Mouse (Mus musculus) limb, embryonic 13.5 days (tissue): ENCODE results near the gene Nelfe. TPM values are rescaled to one million over a fixed set of nuclear protein-coding genes. Genes with fewer than 3 reads are reported as not detected.
A peak's percentile ranks its signal among the peaks of the same experiment; 100 is the strongest.

Experiments
- ATAC-seq: fragments of 200-750 bp; cut with Nextera tagmentation; 2 replicates; pipeline ENCODE4 v1.8.0; 2017; ENCODE audit warnings: low read depth, moderate number of reproducible peaks, moderate TSS enrichment; ENCODE audit not compliant: low FRiP score
- H3K27ac ChIP-seq: fragments of 300-500 bp; sonication (generic); 2 replicates; pipeline ENCODE4 v1.5.1; 2015; ENCODE audit warnings: inconsistent platforms, mild to moderate bottlenecking, moderate library complexity
- H3K27me3 ChIP-seq: fragments of 300-500 bp; sonication (generic); 2 replicates; pipeline ENCODE4 v1.6.1; 2015; ENCODE audit warnings: mild to moderate bottlenecking, inconsistent platforms
- H3K36me3 ChIP-seq: fragments of 300-500 bp; sonication (generic); 2 replicates; pipeline ENCODE4 v1.6.1; 2015; ENCODE audit warnings: inconsistent platforms, mild to moderate bottlenecking, moderate library complexity
- H3K4me1 ChIP-seq: fragments of 300-500 bp; sonication (generic); 2 replicates; pipeline ENCODE4 v1.6.1; 2015; ENCODE audit warnings: inconsistent platforms
- H3K4me2 ChIP-seq: fragments of 300-500 bp; sonication (generic); replicated peaks from 2 replicates; pipeline ENCODE4 v1.6.1; 2015; ENCODE audit warnings: inconsistent platforms, mild to moderate bottlenecking, moderate library complexity
- H3K4me3 ChIP-seq: fragments of 300-500 bp; sonication (generic); 2 replicates; pipeline ENCODE4 v1.5.1; 2015; ENCODE audit warnings: moderate library complexity, mild to moderate bottlenecking, inconsistent platforms
- H3K9ac ChIP-seq: fragments of 300-500 bp; sonication (generic); 2 replicates; pipeline ENCODE4 v1.6.1; 2015; ENCODE audit warnings: mild to moderate bottlenecking, inconsistent platforms
- H3K9me3 ChIP-seq: fragments of 300-500 bp; sonication (generic); 2 replicates; pipeline ENCODE4 v1.6.1; 2016; ENCODE audit warnings: inconsistent platforms
- WGBS: fragments of 180-500 bp; shearing (Covaris S2); methylation state at CpG from one replicate; pipeline ENCODE4 v1.1.7; 2015; 5-methylcytosine and 5-hydroxymethylcytosine counted together
- polyA plus RNA-seq: library from polyadenylated mRNA; unstranded; fragments of >200 nt; fragmentation: Nextera tagmentation; extraction: Ambion mirVana; gene quantifications from 2 replicates; pipeline ENCODE4 v1.2.1, GENCODE M21; 2015

Nelfe gene
- polyA plus RNA-seq, 1 experiment from 2014 or later, result 114 TPM

DNA sequence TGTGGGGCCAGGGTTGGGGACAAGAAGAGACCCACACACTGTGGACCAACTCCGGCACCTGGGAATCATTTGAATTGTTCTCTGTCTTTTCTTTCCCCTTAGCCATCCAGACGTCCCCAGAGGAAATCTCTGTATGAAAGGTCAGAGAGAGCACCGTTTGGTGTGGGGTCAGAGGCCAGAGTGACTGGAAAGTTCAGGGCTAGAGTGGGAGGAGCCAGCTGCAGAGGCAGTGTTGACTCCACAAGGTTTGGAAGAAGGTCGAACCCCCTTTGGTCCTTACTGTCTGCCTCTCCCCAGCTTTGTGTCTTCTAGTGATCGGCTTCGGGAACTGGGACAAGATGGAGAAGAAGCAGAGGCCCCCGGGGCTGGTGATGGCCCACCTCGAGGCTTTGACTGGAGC, 3.3 kb downstream of the Nelfe start:
- WGBS, result 75% methylated on average over 8 of the region's 8 CpGs
- H3K27me3 ChIP-seq, result no peaks in the 10 kb centered on the region
- no peak overlapping the region for H3K27ac ChIP-seq
- peaks cover 61% of the 10 kb centered on the region for H3K36me3 ChIP-seq
- no peaks in the 10 kb centered on the region for H3K9me3 ChIP-seq
- no peak overlapping the region; the same call in 1 of the 2 replicates for H3K9ac ChIP-seq
- no peak for ATAC-seq
- H3K4me3 ChIP-seq, result no peak overlapping the region
- no peak overlapping the region for H3K4me2 ChIP-seq
- H3K4me1 ChIP-seq, result peaks cover 21% of the 10 kb centered on the region

DNA sequence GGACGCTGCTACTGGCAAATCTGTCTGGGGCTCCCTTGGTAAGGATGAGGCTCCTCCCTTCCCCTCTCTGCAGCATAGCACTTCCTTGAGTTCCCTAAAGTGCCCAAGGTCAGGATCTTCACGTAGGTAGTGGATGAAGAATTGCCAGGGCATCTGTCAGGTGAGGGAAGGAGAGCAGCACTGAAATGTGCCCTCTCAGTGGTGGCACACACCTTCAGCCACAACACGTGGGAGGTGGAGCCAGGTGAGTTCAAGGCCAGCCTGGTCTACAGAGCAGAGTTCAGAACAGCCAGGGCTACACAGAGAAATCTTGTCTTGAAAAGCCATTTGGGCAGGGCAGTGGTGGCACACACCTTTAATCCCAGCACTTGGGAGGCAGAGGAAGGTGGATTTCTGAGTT, 4.6 kb downstream of the Nelfe start:
- H3K27ac ChIP-seq, result no peak overlapping the region
- H3K9ac ChIP-seq, result no peak overlapping the region
- no peak for ATAC-seq
- no peak overlapping the region for H3K4me3 ChIP-seq
- H3K9me3 ChIP-seq, result no peaks in the 10 kb centered on the region
- no peak overlapping the region for H3K4me2 ChIP-seq
- peaks cover 61% of the 10 kb centered on the region for H3K36me3 ChIP-seq
- no peaks in the 10 kb centered on the region for H3K27me3 ChIP-seq
- WGBS, result 79% methylated on average over 3 of the region's 3 CpGs
- peaks cover 15% of the 10 kb centered on the region for H3K4me1 ChIP-seq

DNA sequence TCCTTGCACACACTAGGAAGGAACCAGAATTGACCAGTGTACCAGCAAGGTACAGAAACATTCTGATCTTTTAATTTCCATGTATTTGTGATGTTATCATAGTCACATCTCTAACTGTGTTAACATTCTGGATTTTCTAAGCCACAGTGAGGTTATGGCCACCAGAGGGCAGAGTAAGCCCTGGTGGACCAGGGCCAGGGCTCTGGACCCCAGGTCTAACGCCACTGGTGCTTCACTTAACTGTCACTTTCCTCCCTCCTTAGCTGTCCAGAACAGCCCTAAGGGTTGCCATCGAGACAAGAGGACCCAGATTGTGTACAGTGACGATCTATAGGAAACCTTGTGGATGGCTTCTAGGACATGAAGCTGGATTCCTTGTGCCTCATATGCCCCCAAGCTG, 5.6 kb downstream of the Nelfe start:
- Histone ChIP-seq H3K27me3 (no peaks in the 10 kb centered on the region), H3K36me3 (peaks cover 61% of the 10 kb centered on the region), H3K9me3 (no peaks in the 10 kb centered on the region), H3K9ac (no peak overlapping the region), H3K27ac (no peak overlapping the region), H3K4me1 (peaks cover 13% of the 10 kb centered on the region), H3K4me3 (no peak overlapping the region), H3K4me2 (no peak overlapping the region)
- 42% methylated on average over 3 of the region's 3 CpGs for WGBS
- ATAC-seq, result no peak

DNA sequence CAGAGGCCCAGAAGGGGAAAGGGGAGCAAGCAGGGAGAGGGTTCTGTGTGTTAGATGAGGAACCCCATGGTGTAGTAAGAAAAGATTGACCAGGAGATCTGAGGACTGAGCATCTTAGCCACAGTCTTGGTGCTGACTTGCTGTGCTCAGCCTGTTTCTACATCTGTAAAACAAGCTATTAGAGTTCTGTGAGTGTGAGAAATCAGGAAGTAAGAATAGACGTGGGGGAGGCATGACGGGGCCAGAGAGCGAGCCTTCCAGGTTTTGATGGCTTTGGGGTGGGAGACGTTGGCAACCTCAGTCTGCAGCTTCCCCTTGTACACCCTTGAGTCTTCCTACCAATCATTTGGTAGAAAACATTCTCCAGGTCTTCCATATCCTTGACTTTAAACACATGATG, 8.5 kb downstream of the Nelfe start:
- Histone ChIP-seq H3K4me1 (no peaks in the 10 kb centered on the region), H3K9me3 (no peaks in the 10 kb centered on the region), H3K4me3 (no peak overlapping the region), H3K36me3 (peaks cover 46% of the 10 kb centered on the region), H3K9ac (no peak overlapping the region), H3K4me2 (no peak overlapping the region), H3K27me3 (peaks cover 4% of the 10 kb centered on the region; the same call in 1 of the 2 replicates), H3K27ac (no peak overlapping the region)
- 81% methylated on average over 4 of the region's 4 CpGs for WGBS
- ATAC-seq, result no peak

DNA sequence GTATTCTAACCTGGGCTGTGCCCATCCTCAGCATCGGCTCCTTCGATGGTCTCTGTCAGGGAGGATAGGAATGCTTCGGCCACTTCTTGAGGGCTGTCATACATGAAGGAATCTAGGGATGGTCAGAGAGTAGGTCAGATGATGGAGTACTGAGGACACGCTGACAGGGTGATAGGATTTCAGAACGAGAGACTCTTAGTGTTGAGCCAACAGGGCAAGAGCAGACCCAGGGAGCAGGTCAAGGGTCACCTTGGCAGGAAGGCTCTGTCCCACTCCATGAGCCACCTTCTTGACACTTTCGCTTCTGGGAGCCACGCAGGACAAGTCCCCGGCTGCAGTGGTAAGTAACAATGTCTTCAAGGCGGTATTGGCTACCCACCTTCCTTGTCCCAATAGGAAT, 10.3 kb downstream of the Nelfe start:
- H3K9ac ChIP-seq, result no peak overlapping the region
- WGBS, result 83% methylated on average over 9 of the region's 9 CpGs
- peaks cover 4% of the 10 kb centered on the region; the same call in 1 of the 2 replicates for H3K27me3 ChIP-seq
- no peak overlapping the region for H3K4me2 ChIP-seq
- H3K4me1 ChIP-seq, result no peaks in the 10 kb centered on the region
- no peak overlapping the region for H3K4me3 ChIP-seq
- H3K36me3 ChIP-seq, result peaks cover 27% of the 10 kb centered on the region
- H3K27ac ChIP-seq, result no peak overlapping the region
- no peak for ATAC-seq
- H3K9me3 ChIP-seq, result no peaks in the 10 kb centered on the region

DNA sequence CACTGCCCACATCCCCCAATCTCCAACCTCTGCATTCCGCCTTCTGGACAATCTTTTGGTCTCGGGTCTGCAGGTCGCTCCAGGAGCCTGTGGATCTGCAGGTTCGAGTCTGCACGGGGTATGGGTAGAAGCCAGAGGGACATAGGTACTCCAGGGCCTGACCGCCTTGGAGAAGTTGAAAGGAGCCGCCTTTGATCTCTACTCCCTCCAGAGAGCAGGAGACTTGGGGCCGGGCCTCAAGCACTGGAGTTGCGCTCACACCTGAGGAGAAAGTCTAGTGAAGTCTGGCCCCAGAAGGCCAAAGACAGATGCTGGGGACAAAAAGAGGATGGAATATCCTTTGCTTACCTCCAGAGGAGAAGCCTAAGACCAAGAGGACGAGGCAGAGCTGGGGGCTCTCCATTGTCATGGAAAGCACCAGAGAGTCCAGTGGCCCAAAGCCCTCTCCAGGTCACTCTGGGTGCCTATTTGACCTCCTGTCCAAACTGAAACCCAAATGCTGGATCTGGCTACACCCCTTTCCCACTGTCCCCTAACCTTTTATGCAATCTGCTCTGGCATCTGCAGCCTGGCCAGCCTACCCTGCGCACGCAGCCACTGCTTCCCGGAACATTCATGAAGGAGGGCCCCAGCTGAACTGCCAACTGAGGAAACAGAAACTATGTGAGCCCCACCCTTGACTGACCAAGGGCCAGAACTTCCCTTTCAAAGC, 11.7 kb downstream of the Nelfe start:
- WGBS, result 66% methylated on average over 13 of the region's 13 CpGs

DNA sequence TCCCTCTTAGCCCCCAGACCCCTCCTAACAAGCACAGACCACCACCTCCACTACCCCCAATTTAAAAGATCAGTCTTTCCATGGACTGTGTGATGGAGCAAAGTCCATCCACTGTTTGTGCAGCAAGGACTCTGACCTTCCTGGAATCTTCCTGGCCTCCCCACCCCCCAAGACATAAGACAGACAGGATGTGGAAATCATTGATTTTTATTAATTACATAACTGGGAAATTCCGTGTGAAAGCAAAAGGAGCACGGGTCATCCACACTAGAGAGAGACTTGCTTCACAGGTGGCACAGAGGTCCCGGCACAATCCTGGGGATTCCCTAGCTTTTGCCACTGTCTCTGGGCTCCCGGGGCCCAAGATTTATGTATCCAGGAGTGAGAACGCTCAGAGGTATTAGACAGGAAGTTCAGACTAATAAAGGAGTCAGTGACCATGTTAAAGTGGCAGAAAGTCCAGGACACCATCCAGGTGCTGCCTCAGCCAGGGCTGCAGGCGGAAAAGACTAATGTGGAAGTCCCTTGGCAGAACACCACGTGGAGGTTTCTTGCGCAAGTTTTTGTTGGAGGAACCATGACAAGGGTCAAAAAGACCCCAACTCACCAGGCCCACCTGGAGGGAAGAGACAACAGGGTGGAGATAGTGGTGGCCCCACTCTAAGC, 12.4 kb downstream of the Nelfe start, which contains the start of gene Cfb:
Cfb (minus strand) TSS at position 103 of the 666 bp plus-strand sequence.
- H3K9ac ChIP-seq, result peak within 1 kb of the TSS; percentile 10
- 54% methylated on average over 8 of the region's 8 CpGs for WGBS
- H3K4me2 ChIP-seq, result no peak within 1 kb of the TSS
- H3K36me3 ChIP-seq, result peaks cover 8% of the 10 kb centered on the region
- H3K9me3 ChIP-seq, result no peaks in the 10 kb centered on the region
- no peak for ATAC-seq
- H3K27ac ChIP-seq, result no peak within 1 kb of the TSS
- H3K4me1 ChIP-seq, result no peaks in the 10 kb centered on the region
- peaks cover 4% of the 10 kb centered on the region; the same call in 1 of the 2 replicates for H3K27me3 ChIP-seq
- H3K4me3 ChIP-seq, result no peak within 1 kb of the TSS

More for the DNA sequence above, 11.7 kb downstream of the Nelfe start:
- Histone ChIP-seq H3K4me2 (no peak overlapping the region), H3K9me3 (no peaks in the 10 kb centered on the region), H3K27me3 (peaks cover 4% of the 10 kb centered on the region; the same call in 1 of the 2 replicates), H3K27ac (no peak overlapping the region), H3K36me3 (peaks cover 15% of the 10 kb centered on the region), H3K4me1 (no peaks in the 10 kb centered on the region), H3K9ac (peak overlapping the region; percentile 10; the same call in 1 of the 2 replicates), H3K4me3 (no peak overlapping the region)
- no peak for ATAC-seq

GRCm38 (mm10) chr17:34865981-34866380, 15.8 kb downstream of the Nelfe start:
- ATAC-seq, result no peak
- 53% methylated on average over 7 of the region's 7 CpGs for WGBS
- H3K4me1 ChIP-seq, result no peaks in the 10 kb centered on the region
- no peaks in the 10 kb centered on the region for H3K9me3 ChIP-seq
- H3K27me3 ChIP-seq, result peaks cover 4% of the 10 kb centered on the region; the same call in 1 of the 2 replicates
- H3K9ac ChIP-seq, result no peak overlapping the region
- H3K4me3 ChIP-seq, result no peak overlapping the region
- H3K27ac ChIP-seq, result no peak overlapping the region
- no peaks in the 10 kb centered on the region for H3K36me3 ChIP-seq
- H3K4me2 ChIP-seq, result no peak overlapping the region

- no peak overlapping the region for H3K9ac ChIP-seq
- H3K36me3 ChIP-seq, result no peaks in the 10 kb centered on the region
- H3K4me2 ChIP-seq, result no peak overlapping the region
- H3K9me3 ChIP-seq, result no peaks in the 10 kb centered on the region
- no peak for ATAC-seq
- peaks cover 3% of the 10 kb centered on the region; the same call in 1 of the 2 replicates for H3K27me3 ChIP-seq
- no peak overlapping the region for H3K4me3 ChIP-seq
- 86% methylated on average over 6 of the region's 6 CpGs for WGBS
- 0 out of 2 replicates have a peak, but pooled peaks cover 2% of the 10 kb centered on the region for H3K4me1 ChIP-seq
- H3K27ac ChIP-seq, result no peak overlapping the region
These were observed 24.1 kb downstream of the Nelfe start for GRCm38 (mm10) chr17:34874321-34874720.

DNA sequence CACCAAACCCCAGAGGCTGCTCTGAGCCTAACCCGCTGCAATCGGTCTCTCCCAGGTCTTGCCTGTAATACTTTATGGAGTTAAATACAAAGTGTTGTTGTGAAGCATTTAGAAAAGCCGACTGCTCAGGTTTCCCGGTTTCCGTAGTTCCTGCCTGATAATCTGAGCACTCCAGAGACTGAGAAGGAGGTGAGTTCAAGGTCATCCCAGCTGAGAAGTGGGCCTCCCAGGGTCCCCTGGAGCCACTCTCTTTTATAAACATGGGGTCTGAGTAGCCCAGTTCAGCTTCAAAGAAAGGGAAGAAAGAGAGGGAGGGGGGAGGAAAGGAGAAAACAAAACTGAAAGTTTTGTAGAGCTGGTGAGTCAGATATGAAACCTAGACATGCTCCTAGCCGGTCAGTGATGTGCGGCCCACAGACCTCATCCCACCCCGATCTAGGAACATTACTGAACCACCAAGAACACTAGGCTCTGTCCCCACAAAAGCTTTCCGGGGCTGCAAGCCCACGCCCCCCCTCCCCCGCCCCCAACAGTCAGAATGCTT, 29.2 kb downstream of the Nelfe start, which contains the start of gene Zbtb12:
Zbtb12 (plus strand) TSS at position 148 of the 544 bp plus-strand sequence.
- Histone ChIP-seq H3K27ac (no peak within 1 kb of the TSS), H3K4me2 (no peak within 1 kb of the TSS), H3K36me3 (no peaks in the 10 kb centered on the region), H3K9ac (no peak within 1 kb of the TSS; the same call in 1 of the 2 replicates), H3K4me3 (no peak within 1 kb of the TSS), H3K4me1 (0 out of 2 replicates have a peak, but pooled peaks cover 4% of the 10 kb centered on the region), H3K9me3 (no peaks in the 10 kb centered on the region), H3K27me3 (peaks cover 16% of the 10 kb centered on the region)
- WGBS, result 53% methylated on average over 11 of the region's 11 CpGs
- ATAC-seq, result no peak

DNA sequence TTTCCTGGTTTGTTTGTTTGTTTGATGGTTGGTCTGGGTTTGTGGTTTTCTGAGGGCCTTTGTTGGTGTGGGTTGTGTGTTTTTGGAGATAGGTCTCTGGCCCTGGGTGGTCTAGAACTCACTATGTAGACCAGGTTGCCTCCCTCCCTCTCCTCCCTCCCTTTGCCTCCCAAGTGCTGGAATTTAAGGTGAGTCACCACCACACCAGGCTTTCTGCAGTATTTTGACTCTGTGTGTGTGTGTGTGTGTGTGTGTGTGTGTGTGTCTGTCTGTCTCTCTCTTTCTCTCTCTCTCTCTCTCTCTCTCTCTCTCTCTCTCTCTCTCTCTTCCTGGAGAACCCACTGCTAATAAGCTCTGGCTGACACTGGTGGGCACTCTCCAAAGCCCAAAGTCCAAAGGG, 31.0 kb downstream of the Nelfe start:
- Histone ChIP-seq H3K36me3 (no peaks in the 10 kb centered on the region), H3K27ac (no peak overlapping the region), H3K4me1 (0 out of 2 replicates have a peak, but pooled peaks cover 4% of the 10 kb centered on the region), H3K27me3 (peaks cover 16% of the 10 kb centered on the region), H3K4me3 (no peak overlapping the region), H3K9ac (no peak overlapping the region), H3K9me3 (no peaks in the 10 kb centered on the region), H3K4me2 (no peak overlapping the region)
- ATAC-seq, result no peak

DNA sequence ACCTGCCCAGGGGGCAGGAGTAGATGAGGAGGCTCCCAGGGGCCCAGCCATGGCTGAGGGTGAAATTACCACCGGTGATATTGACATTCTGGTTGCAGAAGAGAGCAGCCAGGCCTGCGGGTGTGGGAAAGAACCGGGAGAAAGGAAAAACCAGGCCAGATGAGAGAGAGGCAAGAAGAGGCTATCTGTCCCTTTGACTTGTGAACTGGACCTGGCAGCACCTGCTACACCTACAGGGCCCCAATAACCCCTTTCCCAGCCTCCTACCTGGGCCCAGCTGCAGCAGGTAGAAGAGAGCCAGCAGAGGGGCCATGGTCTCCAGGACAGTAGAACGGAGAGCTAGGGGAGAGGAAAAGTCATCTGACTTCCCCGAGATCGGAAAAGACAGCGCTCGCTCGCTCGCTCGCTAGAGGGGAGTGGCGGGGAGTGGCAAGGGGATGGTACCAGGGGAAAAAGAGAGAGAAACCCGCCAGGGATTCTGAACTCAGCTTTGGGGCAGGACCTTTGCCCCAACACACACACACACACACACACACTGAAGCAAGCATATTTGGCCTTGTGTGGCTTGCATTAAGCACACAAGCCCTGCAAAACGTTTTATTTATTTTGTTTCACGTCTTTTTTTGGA, 31.6 kb downstream of the Nelfe start, which contains the start of gene Gm20547:
Gm20547 (minus strand) TSS at position 360 of the 628 bp plus-strand sequence.
- Histone ChIP-seq H3K4me1 (0 out of 2 replicates have a peak, but pooled peaks cover 4% of the 10 kb centered on the region), H3K36me3 (no peaks in the 10 kb centered on the region), H3K4me2 (peak within 1 kb of the TSS; percentile 14; the same call in 1 of the 2 replicates), H3K27ac (no peak within 1 kb of the TSS; the same call in 1 of the 2 replicates), H3K4me3 (no peak within 1 kb of the TSS), H3K9me3 (no peaks in the 10 kb centered on the region), H3K9ac (peak within 1 kb of the TSS; percentile 35; the same call in 1 of the 2 replicates), H3K27me3 (peaks cover 16% of the 10 kb centered on the region)
- WGBS, result 9% methylated on average over 15 of the region's 15 CpGs
- no peak for ATAC-seq
